Mouse (Mus musculus) hindbrain, embryonic 14.5 days (tissue): ENCODE data around the gene Srpk2. TPM values are rescaled to one million over a fixed set of nuclear protein-coding genes. Genes with fewer than 3 reads are reported as not detected.
A peak's percentile ranks its signal among the peaks of the same experiment; 100 is the strongest.
"Not testable (repeated sequence)": the region's sequence is repeated elsewhere in the genome, so short reads cannot be mapped to it uniquely, and the experiment has no call there.

Experiments used
- ATAC-seq: fragments of 200-750 bp; cut with Nextera tagmentation; 2 replicates; pipeline ENCODE4 v1.8.0; 2017; ENCODE audit warnings: moderate number of reproducible peaks, mild to moderate bottlenecking, moderate TSS enrichment, moderate library complexity; ENCODE audit not compliant: low FRiP score
- DNase-seq: peaks from one replicate; pipeline ENCODE4 v3.0.0-alpha.2; 2015; ENCODE audit warnings: low spot score
- H3K27ac ChIP-seq: fragments of 300-500 bp; sonication (generic); 2 replicates; pipeline ENCODE4 v1.5.1; 2014; ENCODE audit warnings: mild to moderate bottlenecking, moderate library complexity
- H3K27me3 ChIP-seq: fragments of 300-500 bp; sonication (generic); 2 replicates; pipeline ENCODE4 v1.6.1; 2014; ENCODE audit warnings: mild to moderate bottlenecking, low read length, mixed read lengths; ENCODE audit not compliant: control insufficient read depth, insufficient read depth
- H3K36me3 ChIP-seq: fragments of 300-500 bp; sonication (generic); replicated peaks from 2 replicates; pipeline ENCODE4 v1.6.1; 2014; ENCODE audit not compliant: control insufficient read depth, insufficient read depth
- H3K4me1 ChIP-seq: fragments of 300-500 bp; sonication (generic); replicated peaks from 2 replicates; pipeline ENCODE4 v1.6.1; 2014; ENCODE audit warnings: antibody characterized with exemption, low read length, mixed read lengths; ENCODE audit not compliant: control insufficient read depth, insufficient read depth
- H3K4me2 ChIP-seq: fragments of 300-500 bp; sonication (generic); replicated peaks from 2 replicates; pipeline ENCODE4 v1.6.1; 2014; ENCODE audit warnings: mild to moderate bottlenecking, moderate library complexity
- H3K4me3 ChIP-seq: fragments of 300-500 bp; sonication (generic); replicated peaks from 2 replicates; pipeline ENCODE4 v1.5.1; 2014; ENCODE audit warnings: mild to moderate bottlenecking, low read length
- H3K9ac ChIP-seq: fragments of 300-500 bp; sonication (generic); 2 replicates; pipeline ENCODE4 v1.6.1; 2014
- H3K9me3 ChIP-seq: fragments of 300-500 bp; sonication (generic); 2 replicates; pipeline ENCODE4 v1.6.1; 2016; ENCODE audit warnings: low read length; ENCODE audit not compliant: control insufficient read depth
- WGBS: fragments of 180-500 bp; shearing (Covaris S2); extraction: QIAGEN DNeasy Blood & Tissue Kit; methylation state at CpG from one replicate; pipeline ENCODE4 v1.1.7; 2014; 5-methylcytosine and 5-hydroxymethylcytosine counted together
- polyA plus RNA-seq: library from polyadenylated mRNA; unstranded; fragments of >200 nt; fragmentation: Nextera tagmentation; extraction: Ambion mirVana; gene quantifications from 2 replicates; pipeline ENCODE4 v1.2.1, GENCODE M21; 2014

The Srpk2 gene
- polyA plus RNA-seq, 1 experiment from 2014 or later, result 119 TPM

DNA sequence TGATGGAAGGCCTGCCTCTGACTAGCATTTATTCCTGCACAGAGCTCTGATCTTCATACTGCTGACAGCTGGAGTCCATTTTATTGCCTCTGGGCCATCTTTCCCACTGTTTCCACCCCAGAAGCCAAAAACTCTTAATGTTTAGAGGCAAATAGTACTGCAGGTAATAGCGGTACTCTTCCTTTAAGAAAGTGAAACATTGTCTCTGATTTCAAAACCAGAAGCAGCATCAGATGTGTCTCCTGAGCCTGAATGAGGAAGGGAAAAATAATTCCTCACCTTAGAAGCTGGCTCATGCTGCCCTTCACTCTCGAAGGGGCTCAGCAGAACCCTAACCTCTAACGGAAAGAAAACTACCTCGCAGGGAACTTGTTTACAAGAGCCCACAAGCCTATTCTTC is 26.8 kb upstream of the Srpk2 start:
- Histone ChIP-seq H3K27me3 (no peaks in the 10 kb centered on the region), H3K27ac (no peak overlapping the region), H3K9ac (no peak overlapping the region), H3K36me3 (peaks cover 27% of the 10 kb centered on the region), H3K4me2 (peak overlapping the region; percentile 73; the same call in 1 of the 2 replicates), H3K4me1 (no peaks in the 10 kb centered on the region), H3K9me3 (peaks cover 24% of the 10 kb centered on the region), H3K4me3 (no peak overlapping the region)
- DNase-seq, result no peak
- ATAC-seq, result no peak
- WGBS, result 96% methylated on average over 4 of the region's 4 CpGs

DNA sequence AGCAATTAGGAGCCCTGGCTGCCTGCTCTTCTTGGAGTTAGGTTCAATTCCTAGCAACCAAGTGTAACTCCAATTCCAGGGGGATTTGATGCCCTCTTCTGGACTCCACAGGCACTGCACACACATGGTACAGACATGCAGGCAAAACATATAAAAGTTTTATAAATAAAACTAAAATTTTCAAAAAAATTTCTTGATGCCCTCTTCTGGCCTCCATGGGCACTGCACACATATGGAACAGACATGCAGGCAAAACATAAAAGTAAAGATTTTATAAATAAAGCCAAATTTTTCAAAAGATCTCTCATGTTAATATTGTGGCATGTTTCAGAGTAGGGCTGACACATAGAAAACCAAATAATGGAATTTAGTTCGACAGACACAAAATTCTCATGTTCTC is 25.2 kb upstream of the Srpk2 start:
- Histone ChIP-seq H3K9ac (no peak overlapping the region), H3K27me3 (no peaks in the 10 kb centered on the region), H3K4me2 (no peak overlapping the region), H3K4me3 (no peak overlapping the region), H3K9me3 (peaks cover 24% of the 10 kb centered on the region), H3K27ac (no peak overlapping the region), H3K4me1 (no peaks in the 10 kb centered on the region), H3K36me3 (peaks cover 27% of the 10 kb centered on the region)
- 98% methylated on average over 1 of the region's 1 CpGs for WGBS
- ATAC-seq (no peak), DNase-seq (no peak)

DNA sequence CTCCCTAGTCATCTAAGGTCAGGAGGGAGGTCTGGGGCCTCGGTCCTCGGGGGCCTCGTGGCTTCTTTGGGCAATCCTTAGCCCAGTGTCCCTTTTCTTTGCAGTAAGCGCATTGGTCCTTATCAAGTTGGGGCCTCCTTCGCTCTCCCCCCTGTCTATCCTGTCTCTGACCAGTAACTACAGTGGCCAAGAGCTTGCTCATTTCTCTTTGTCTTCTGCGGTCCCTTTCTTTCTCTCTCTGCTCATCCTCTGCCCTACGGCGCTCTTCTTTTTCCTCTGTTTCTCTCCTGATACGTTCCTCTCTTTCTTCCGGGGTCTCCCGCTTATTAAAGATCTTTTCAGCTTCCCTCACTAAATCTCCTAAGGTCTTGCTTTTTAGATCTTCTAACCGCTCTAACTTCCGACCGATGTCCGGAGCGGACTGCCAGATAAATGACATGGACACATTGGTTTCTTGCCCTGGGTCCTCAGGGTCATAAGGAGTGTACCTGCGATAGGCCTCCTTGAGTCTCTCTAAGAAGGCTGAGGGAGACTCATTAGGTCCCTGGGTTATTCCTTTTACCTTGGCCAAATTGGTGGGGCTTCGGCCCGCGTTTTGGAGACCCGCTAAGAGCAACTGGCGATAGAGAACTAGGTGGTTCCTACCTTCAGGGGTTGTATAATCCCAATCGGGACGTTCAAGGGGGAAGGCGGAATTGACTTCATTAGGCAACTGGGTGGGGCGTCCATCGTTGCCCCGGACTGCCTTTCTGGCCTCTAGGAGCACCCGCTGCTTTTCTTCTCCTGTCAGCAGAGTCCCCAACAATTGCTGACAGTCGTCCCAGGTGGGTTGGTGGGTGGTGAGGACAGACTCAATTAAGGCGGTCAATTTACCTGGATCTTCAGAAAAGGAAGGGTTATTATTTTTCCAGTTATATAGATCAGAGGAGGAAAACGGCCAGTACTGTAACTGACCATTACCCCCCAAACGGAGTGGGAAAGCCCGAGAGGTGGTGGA is 22.5 kb upstream of the Srpk2 start:
- not testable (repeated sequence) for H3K4me3 ChIP-seq, H3K9ac ChIP-seq, H3K4me2 ChIP-seq, H3K4me1 ChIP-seq, H3K27ac ChIP-seq, H3K27me3 ChIP-seq, ATAC-seq, DNase-seq
- Histone ChIP-seq H3K9me3 (peaks cover 42% of the 10 kb centered on the region), H3K36me3 (peaks cover 47% of the 10 kb centered on the region)
- WGBS, result 96% methylated on average over 29 of the region's 34 CpGs

DNA sequence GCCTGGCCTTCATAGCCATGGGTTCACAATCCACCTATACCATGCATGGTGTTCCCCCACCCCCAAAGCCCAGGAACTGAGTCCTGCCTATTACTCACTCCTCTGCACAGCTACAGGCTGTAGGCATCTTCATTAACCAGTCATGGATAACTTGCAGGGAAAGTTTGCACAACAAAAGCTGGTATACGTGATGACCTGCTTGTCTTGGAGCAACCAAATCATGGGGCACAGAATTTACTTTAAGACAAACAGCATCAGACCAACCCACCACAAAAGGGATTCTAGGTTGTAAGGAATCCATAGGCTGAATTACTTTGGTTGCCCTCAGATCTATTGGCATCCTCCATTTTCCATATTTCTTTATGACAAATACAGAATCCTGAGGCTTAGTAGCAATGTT is 13.0 kb upstream of the Srpk2 start:
- no peak overlapping the region for H3K9ac ChIP-seq
- no peaks in the 10 kb centered on the region for H3K27me3 ChIP-seq
- no peak for ATAC-seq
- DNase-seq, result no peak
- no peak overlapping the region for H3K4me2 ChIP-seq
- H3K4me3 ChIP-seq, result no peak overlapping the region
- H3K27ac ChIP-seq, result no peak overlapping the region
- no peaks in the 10 kb centered on the region for H3K4me1 ChIP-seq
- WGBS, result 91% methylated on average over 1 of the region's 1 CpGs
- peaks cover 64% of the 10 kb centered on the region for H3K9me3 ChIP-seq
- H3K36me3 ChIP-seq, result peaks cover 17% of the 10 kb centered on the region

DNA sequence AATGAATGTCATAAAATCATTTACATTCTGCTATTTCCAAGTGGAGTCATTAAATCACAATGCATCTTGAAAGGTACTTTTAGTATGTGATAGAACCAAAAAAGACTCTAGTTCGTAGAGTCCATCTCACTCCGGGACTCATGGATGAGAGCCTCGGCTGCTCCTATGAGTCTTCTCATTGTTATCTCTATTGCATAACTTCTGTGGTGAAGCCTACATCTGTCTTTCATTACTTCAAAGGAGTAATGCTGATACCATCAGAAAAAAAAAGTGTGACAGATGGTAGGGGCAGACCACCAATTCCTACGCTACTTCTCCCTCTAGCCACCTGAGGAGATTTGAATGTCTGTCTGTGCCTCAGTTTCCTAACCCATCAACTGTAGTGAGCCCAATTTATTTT is 986 bp downstream of the Srpk2 start:
- H3K27ac ChIP-seq, result no peak overlapping the region
- no peak for ATAC-seq
- no peaks in the 10 kb centered on the region for H3K27me3 ChIP-seq
- 88% methylated on average over 4 of the region's 4 CpGs for WGBS
- DNase-seq, result no peak
- no peaks in the 10 kb centered on the region for H3K36me3 ChIP-seq
- H3K4me1 ChIP-seq, result no peaks in the 10 kb centered on the region
- no peak overlapping the region for H3K9ac ChIP-seq
- no peaks in the 10 kb centered on the region for H3K9me3 ChIP-seq
- H3K4me2 ChIP-seq, result no peak overlapping the region
- no peak overlapping the region for H3K4me3 ChIP-seq

DNA sequence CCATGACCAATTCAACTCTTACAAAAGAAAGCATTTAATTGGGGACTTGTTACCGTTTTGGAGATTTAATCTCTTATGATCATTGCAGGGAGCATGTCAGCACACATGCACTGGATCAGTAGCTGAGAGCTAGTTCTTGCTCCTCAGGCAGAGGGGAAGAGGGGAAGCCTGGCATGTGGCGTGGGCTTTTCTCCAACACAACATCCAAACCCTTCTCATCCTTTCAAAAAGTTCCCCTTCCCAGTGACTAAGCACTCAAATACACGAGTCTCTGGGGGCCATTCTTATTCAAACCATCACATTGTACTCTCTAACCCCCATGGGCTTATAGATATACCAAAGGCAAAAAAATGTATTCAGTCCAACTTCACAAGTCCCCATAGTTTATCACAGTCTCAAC is 5.4 kb downstream of the Srpk2 start:
- Histone ChIP-seq H3K4me3 (no peak overlapping the region), H3K4me1 (peaks cover 6% of the 10 kb centered on the region; the same call in 1 of the 2 replicates), H3K27ac (no peak overlapping the region), H3K27me3 (no peaks in the 10 kb centered on the region), H3K9ac (no peak overlapping the region), H3K9me3 (no peaks in the 10 kb centered on the region), H3K36me3 (no peaks in the 10 kb centered on the region), H3K4me2 (no peak overlapping the region)
- ATAC-seq (no peak), DNase-seq (no peak)
- 58% methylated on average over 3 of the region's 3 CpGs for WGBS

DNA sequence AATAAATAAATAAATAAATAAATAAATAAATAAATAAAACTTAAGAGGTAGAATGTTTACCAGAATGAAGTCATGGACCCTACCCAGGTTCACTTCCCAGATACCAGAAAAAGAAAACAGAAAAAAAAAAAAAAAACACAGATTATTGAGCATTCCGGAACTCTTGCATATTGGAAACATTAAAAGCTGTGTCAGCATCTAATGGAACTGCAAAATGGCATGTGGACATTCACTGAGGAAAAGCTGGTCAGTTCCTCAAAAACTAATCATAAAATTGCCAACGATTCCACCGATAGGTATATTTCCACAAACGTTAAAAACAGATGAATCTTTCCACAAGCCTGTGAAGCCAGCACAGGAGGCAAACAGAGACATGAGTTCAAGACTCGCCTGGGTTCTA is 6.5 kb downstream of the Srpk2 start:
- WGBS, result 95% methylated on average over 5 of the region's 5 CpGs
- H3K27ac ChIP-seq, result no peak overlapping the region
- no peak overlapping the region for H3K4me3 ChIP-seq
- H3K27me3 ChIP-seq, result no peaks in the 10 kb centered on the region
- H3K9me3 ChIP-seq, result no peaks in the 10 kb centered on the region
- no peak overlapping the region for H3K4me2 ChIP-seq
- peaks cover 7% of the 10 kb centered on the region; the same call in 1 of the 2 replicates for H3K4me1 ChIP-seq
- no peak for ATAC-seq
- no peaks in the 10 kb centered on the region for H3K36me3 ChIP-seq
- no peak overlapping the region for H3K9ac ChIP-seq
- DNase-seq, result no peak

DNA sequence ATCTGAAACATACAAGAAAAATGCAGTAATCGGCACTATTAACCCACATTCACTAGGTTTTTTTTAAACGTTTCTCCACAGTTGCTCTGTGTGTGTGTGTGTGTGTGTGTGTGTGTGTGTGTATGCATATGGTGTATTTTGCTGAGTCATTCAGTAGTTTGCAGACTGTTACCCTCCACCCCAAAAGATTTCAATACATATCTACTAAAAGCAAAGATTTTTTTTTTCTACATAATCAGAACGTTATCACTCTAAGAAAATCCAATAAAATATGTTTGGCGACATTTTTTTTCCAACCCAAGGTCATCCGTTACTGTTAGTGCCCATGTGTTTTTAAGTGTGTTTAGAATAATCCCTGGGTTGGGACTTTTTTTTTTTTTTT is 7.4 kb downstream of the Srpk2 start:
- H3K4me3 ChIP-seq, result no peak overlapping the region
- ATAC-seq, result no peak
- no peak overlapping the region for H3K9ac ChIP-seq
- no peak for DNase-seq
- no peak overlapping the region for H3K4me2 ChIP-seq
- no peak overlapping the region for H3K27ac ChIP-seq
- no peaks in the 10 kb centered on the region for H3K9me3 ChIP-seq
- WGBS, result 90% methylated on average over 5 of the region's 5 CpGs
- peaks cover 7% of the 10 kb centered on the region; the same call in 1 of the 2 replicates for H3K4me1 ChIP-seq
- H3K27me3 ChIP-seq, result no peaks in the 10 kb centered on the region
- H3K36me3 ChIP-seq, result no peaks in the 10 kb centered on the region

DNA sequence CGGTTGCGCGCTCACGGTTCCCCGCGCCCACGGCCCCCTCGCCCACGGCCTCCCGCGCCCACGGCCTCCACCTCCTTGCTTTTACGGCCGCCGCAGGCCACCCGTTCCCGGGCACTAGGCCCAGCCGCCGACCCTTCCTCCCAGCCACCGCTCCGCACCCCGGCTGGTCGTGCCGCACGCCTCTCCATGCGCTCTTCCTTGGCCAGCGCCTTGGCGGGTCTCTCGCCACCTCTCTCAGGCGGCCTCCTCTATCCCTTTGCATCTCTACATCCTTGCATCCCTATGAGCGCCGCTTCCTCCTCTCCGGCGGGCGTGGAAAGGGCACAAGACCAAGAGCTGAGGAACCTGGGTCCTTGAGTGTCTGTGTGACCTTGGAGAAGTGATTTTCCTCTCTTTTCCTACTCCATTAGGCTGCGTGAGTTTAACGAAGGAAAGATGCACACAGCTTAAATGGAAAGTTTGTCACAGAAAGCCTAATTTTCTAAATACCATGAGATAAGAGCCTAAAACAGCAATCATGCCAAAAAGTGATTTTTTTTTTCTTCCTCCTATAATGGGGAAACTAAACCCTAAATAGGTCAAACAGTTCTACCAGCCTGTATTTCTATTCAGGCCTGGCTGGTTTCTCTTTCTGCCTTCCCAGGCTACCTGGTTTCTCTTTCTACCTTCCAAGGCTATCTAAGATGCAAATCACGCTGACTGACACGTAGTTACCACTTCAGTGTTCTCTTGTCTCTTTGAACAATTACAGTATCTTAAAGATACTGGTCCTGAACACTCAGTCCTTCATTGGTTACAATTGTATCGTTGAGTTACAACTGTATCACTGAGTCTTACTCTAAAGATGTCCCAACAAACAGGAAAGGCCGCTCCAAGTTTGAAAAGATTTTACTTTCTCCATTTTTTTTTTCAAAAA is 8.0 kb downstream of the Srpk2 start:
- DNase-seq (peak; percentile 29), ATAC-seq (peak; percentile 73)
- WGBS, result 8% methylated on average over 38 of the region's 41 CpGs
- peaks cover 7% of the 10 kb centered on the region; the same call in 1 of the 2 replicates for H3K4me1 ChIP-seq
- peak overlapping the region; percentile 80 for H3K27ac ChIP-seq
- H3K36me3 ChIP-seq, result no peaks in the 10 kb centered on the region
- peak overlapping the region; percentile 98 for H3K4me3 ChIP-seq
- H3K27me3 ChIP-seq, result no peaks in the 10 kb centered on the region
- peak overlapping the region; percentile 80 for H3K9ac ChIP-seq
- H3K4me2 ChIP-seq, result peak overlapping the region; percentile 86
- no peaks in the 10 kb centered on the region for H3K9me3 ChIP-seq
